Comparison of ENCODE assay signal across 21 mouse cellular contexts in genomic region chr4:133305825-133306224, GRCm38 (mm10). TPM values are rescaled to one million over a fixed set of nuclear protein-coding genes. Genes with fewer than 3 reads are reported as not detected.
DNase-seq lines count a peak whose midpoint lies in the region; ATAC-seq lines count a peak whose summit lies in the region.
"Had no signal": no experiment of that assay in that cellular context is flagged by ENCODE, and none has a peak within 500 bp of the region (broad histone marks: within the 10 kb centered on the region; RNA-seq: fewer than 3 reads in every experiment).

No protein-coding gene starts in this region.

- 61% methylated on average over 7 of the region's 7 CpGs for WGBS in heart, embryonic 13.5 days
- WGBS in liver, embryonic 16.5 days (ENCODE audit: insufficient replicate concordance): 68% methylated on average over 7 of the region's 7 CpGs
- 67% methylated on average over 7 of the region's 7 CpGs for WGBS in liver, embryonic 12.5 days (ENCODE audit: insufficient replicate concordance)

- peaks cover 44% of the 10 kb centered on the region for H3K36me3 ChIP-seq in heart, embryonic 13.5 days
- peaks cover 8% of the 10 kb centered on the region for H3K36me3 ChIP-seq in liver, embryonic 16.5 days (ENCODE audit: control insufficient read depth, insufficient read depth)
- H3K36me3 ChIP-seq in liver, embryonic 12.5 days: peaks cover 37% of the 10 kb centered on the region

- ATAC-seq in heart, embryonic 13.5 days (ENCODE audit: extremely low read depth, insufficient number of reproducible peaks, low FRiP score, low TSS enrichment): no peak
- ATAC-seq in liver, embryonic 16.5 days (ENCODE audit: low read depth): peak; percentile 21; the same call in 1 of the 2 replicates
- ATAC-seq in liver, embryonic 12.5 days: no peak
- ATAC-seq: forebrain, embryonic 14.5 days; forebrain, embryonic 16.5 days had no signal

- no peak overlapping the region for H3K27ac ChIP-seq in heart, embryonic 13.5 days (replicated peaks)
- no peak overlapping the region for H3K27ac ChIP-seq in liver, embryonic 16.5 days (ENCODE audit: low read length)
- no peak overlapping the region for H3K27ac ChIP-seq in liver, embryonic 12.5 days
- H3K27ac ChIP-seq: embryonic facial prominence, embryonic 13.5 days; embryonic facial prominence, embryonic 15.5 days; forebrain, embryonic 10.5 days; forebrain, embryonic 12.5 days had no signal

- intact Hi-C loops in heart, postnatal 25 days (cut with DNase I): no loop called here

- H3K4me2 ChIP-seq in heart, embryonic 13.5 days: no peak overlapping the region
- H3K4me2 ChIP-seq in liver, embryonic 16.5 days (ENCODE audit: low read depth, low read length): no peak overlapping the region
- H3K4me2 ChIP-seq in liver, embryonic 12.5 days: no peak overlapping the region
- H3K4me2 ChIP-seq: embryonic facial prominence, embryonic 13.5 days; embryonic facial prominence, embryonic 15.5 days; forebrain, embryonic 12.5 days had no signal

- H3K27me3 ChIP-seq in heart, embryonic 13.5 days (replicated peaks): no peaks in the 10 kb centered on the region
- no peaks in the 10 kb centered on the region for H3K27me3 ChIP-seq in liver, embryonic 16.5 days (ENCODE audit: control insufficient read depth, insufficient read depth, low read depth, low read length)
- no peaks in the 10 kb centered on the region for H3K27me3 ChIP-seq in liver, embryonic 12.5 days (replicated peaks)
- H3K27me3 ChIP-seq: embryonic facial prominence, embryonic 13.5 days; embryonic facial prominence, embryonic 15.5 days; forebrain, embryonic 12.5 days had no signal

- DNase-seq in heart, postnatal 25 days (ENCODE audit: low spot score): no peak
- DNase-seq: adrenal gland, adult 2 months; adrenal gland, postnatal 10 days; adrenal gland, postnatal 25 days; cerebellum, adult 11 months; cerebellum, adult 18-20 months; cerebellum, adult 8-10 months; cerebellum, adult 9-11 months; cerebellum, postnatal 14 days; cerebellum, postnatal 36 days; embryo, embryonic 11 days had no signal

- no peaks in the 10 kb centered on the region for H3K9me3 ChIP-seq in heart, embryonic 13.5 days
- H3K9me3 ChIP-seq in liver, embryonic 16.5 days (replicated peaks; ENCODE audit: control insufficient read depth, low read length): no peaks in the 10 kb centered on the region
- H3K9me3 ChIP-seq in liver, embryonic 12.5 days (replicated peaks): no peaks in the 10 kb centered on the region
- H3K9me3 ChIP-seq: embryonic facial prominence, embryonic 13.5 days; embryonic facial prominence, embryonic 15.5 days; forebrain, embryonic 10.5 days; forebrain, embryonic 12.5 days had no signal

- no peak overlapping the region for H3K4me3 ChIP-seq in heart, embryonic 13.5 days
- H3K4me3 ChIP-seq in liver, embryonic 16.5 days (ENCODE audit: low read depth, low read length): no peak overlapping the region
- no peak overlapping the region for H3K4me3 ChIP-seq in liver, embryonic 12.5 days
- H3K4me3 ChIP-seq: embryonic facial prominence, embryonic 13.5 days; embryonic facial prominence, embryonic 15.5 days; erythroblast, embryonic 14.5 days; forebrain, embryonic 10.5 days; forebrain, embryonic 12.5 days had no signal

- H3K4me1 ChIP-seq in heart, embryonic 13.5 days: 0 out of 2 replicates have a peak, but pooled peaks cover 2% of the 10 kb centered on the region
- H3K4me1 ChIP-seq in liver, embryonic 16.5 days (ENCODE audit: control insufficient read depth, low read depth, low read length): no peaks in the 10 kb centered on the region
- H3K4me1 ChIP-seq in liver, embryonic 12.5 days: no peaks in the 10 kb centered on the region
- H3K4me1 ChIP-seq: embryonic facial prominence, embryonic 15.5 days; forebrain, embryonic 10.5 days; forebrain, embryonic 12.5 days had no signal

- 0 out of 2 replicates have a peak overlapping the region, but pooled peaks have one; percentile 7 for H3K9ac ChIP-seq in heart, embryonic 13.5 days
- no peak overlapping the region for H3K9ac ChIP-seq in liver, embryonic 16.5 days (ENCODE audit: low read depth, low read length)
- no peak overlapping the region for H3K9ac ChIP-seq in liver, embryonic 12.5 days
- H3K9ac ChIP-seq: embryonic facial prominence, embryonic 13.5 days; embryonic facial prominence, embryonic 15.5 days; forebrain, embryonic 12.5 days had no signal

RNA-seq across cellular contexts. Expression of gene Tmem222, which starts 28.2 kb away (rescaled TPM):
- 57.1 and 60.2 TPM in 2 replicates for polyA plus RNA-seq in heart, embryonic 13.5 days (2015; fragmentation: Nextera tagmentation; extraction: Ambion mirVana)
- total RNA-seq in heart, postnatal 25 days (2021): 10 to 100 TPM; 24.8 to 25.7 TPM
- 32.7 and 34.9 TPM in 2 replicates for polyA plus RNA-seq in liver, embryonic 16.5 days (2015; fragmentation: Nextera tagmentation; extraction: Ambion mirVana)
- polyA plus RNA-seq in liver, embryonic 12.5 days (2016; fragmentation: Nextera tagmentation; extraction: Ambion mirVana): 47.6 and 48.4 TPM in 2 replicates

RNA-seq across cellular contexts. Expression of gene Sytl1, which starts 42.9 kb away (rescaled TPM):
- 0.32 and 0.78 TPM in 2 replicates for polyA plus RNA-seq in heart, embryonic 13.5 days (2015; fragmentation: Nextera tagmentation; extraction: Ambion mirVana)
- total RNA-seq in heart, postnatal 25 days (2021): under 1 TPM; 0.36 to 0.81 TPM
- 1.1 and 1.4 TPM in 2 replicates for polyA plus RNA-seq in liver, embryonic 16.5 days (2015; fragmentation: Nextera tagmentation; extraction: Ambion mirVana)
- 0.37 and 0.46 TPM in 2 replicates for polyA plus RNA-seq in liver, embryonic 12.5 days (2016; fragmentation: Nextera tagmentation; extraction: Ambion mirVana)

RNA-seq across cellular contexts. Expression of gene Wdtc1, which starts 47.5 kb away (rescaled TPM):
- 11.3 and 11.9 TPM in 2 replicates for polyA plus RNA-seq in heart, embryonic 13.5 days (2015; fragmentation: Nextera tagmentation; extraction: Ambion mirVana)
- total RNA-seq in heart, postnatal 25 days (2021): 10 to 100 TPM; 81.2 to 82.7 TPM
- 6.2 and 8.1 TPM in 2 replicates for polyA plus RNA-seq in liver, embryonic 16.5 days (2015; fragmentation: Nextera tagmentation; extraction: Ambion mirVana)
- polyA plus RNA-seq in liver, embryonic 12.5 days (2016; fragmentation: Nextera tagmentation; extraction: Ambion mirVana): 10.0 and 11.2 TPM in 2 replicates
